Mouse (Mus musculus) heart, postnatal 0 days (tissue): ENCODE results near the gene Mia2.

Experiments used
- CTCF ChIP-seq: IDR thresholded peaks from 2 replicates; pipeline ENCODE4 v1.5.1; 2016; ENCODE audit warnings: antibody characterized with exemption, control low read depth, low read depth
- EP300 ChIP-seq: IDR thresholded peaks from 2 replicates; pipeline ENCODE4 v1.6.1; 2016; ENCODE audit warnings: antibody characterized with exemption, low read depth

- TF ChIP-seq CTCF (peak; percentile 22; the same call in 1 of the 2 replicates), EP300 (no peak; the same call in 1 of the 2 replicates)
Observed at GRCm38 (mm10) chr12:59066448-59067077, 29.0 kb upstream of the Mia2 start, which contains the start of gene Pnn.
